Mouse (Mus musculus) CH12.LX (cell line): ENCODE measurements around the gene Fbln5. TPM values are rescaled to one million over a fixed set of nuclear protein-coding genes. Genes with fewer than 3 reads are reported as not detected.
A peak's percentile ranks its signal among the peaks of the same experiment; 100 is the strongest.

Experiments used
- DNase-seq: peaks from one replicate; pipeline ENCODE4 v3.0.0-alpha.2; 2013; ENCODE audit errors: extremely low read depth
- H3K27ac ChIP-seq: 2 replicates; pipeline ENCODE4 v1.5.1; 2012; ENCODE audit warnings: low read depth, mild to moderate bottlenecking, control low read depth, moderate library complexity; ENCODE audit not compliant: insufficient read depth
- H3K27me3 ChIP-seq: replicated peaks from 2 replicates; pipeline ENCODE3; 2012; ENCODE audit warnings: inconsistent platforms
- H3K36me3 ChIP-seq, 2 experiments: replicated peaks in 1 of 2; 2 replicates each; pipeline versions ENCODE3 to v1.6.1; 2012; ENCODE audit warnings: inconsistent platforms in 1 of 2, low read length in 1 of 2, mild to moderate bottlenecking in 1 of 2, mixed read lengths in 1 of 2, moderate library complexity in 1 of 2; ENCODE audit not compliant: control insufficient read depth in 1 of 2, insufficient read depth in 1 of 2
- H3K4me1 ChIP-seq, 2 experiments: 2 replicates each; pipeline ENCODE4 v1.6.1; 2012; ENCODE audit warnings: inconsistent platforms in 1 of 2, moderate library complexity in 1 of 2; ENCODE audit not compliant: insufficient read depth in 2 of 2, control insufficient read depth in 1 of 2
- H3K4me2 ChIP-seq: 2 replicates; pipeline ENCODE4 v1.6.1; 2012; ENCODE audit warnings: low read depth, mild to moderate bottlenecking, control low read depth; ENCODE audit not compliant: poor library complexity, insufficient read depth, severe bottlenecking
- H3K4me3 ChIP-seq, 3 experiments: fragments of 150-350 bp in 1 of 3; sonication (generic) in 1 of 3; replicated peaks in 1 of 3; 2 replicates each; pipeline versions ENCODE3 to v1.5.1; 2011 to 2012; ENCODE audit warnings: low read depth in 2 of 3, low read length in 2 of 3, mild to moderate bottlenecking in 2 of 3, moderate library complexity in 2 of 3, control low read depth in 1 of 3, improper control_type of control experiment in 1 of 3, inconsistent platforms in 1 of 3, mixed read lengths in 1 of 3; ENCODE audit not compliant: poor library complexity in 1 of 3
- H3K79me2 ChIP-seq: replicated peaks from 2 replicates; pipeline ENCODE4 v1.6.1; 2012; ENCODE audit warnings: mild to moderate bottlenecking, moderate library complexity; ENCODE audit not compliant: control insufficient read depth, poor library complexity, insufficient read depth, severe bottlenecking; ENCODE audit errors: extremely low read depth
- H3K9ac ChIP-seq: 2 replicates; pipeline ENCODE4 v1.6.1; 2012; ENCODE audit warnings: low read depth, mild to moderate bottlenecking, control low read depth, moderate library complexity; ENCODE audit not compliant: insufficient read depth
- H3K9me3 ChIP-seq: replicated peaks from 2 replicates; pipeline ENCODE3; 2012; ENCODE audit warnings: low read length, inconsistent platforms, mixed read lengths
- BHLHE40 ChIP-seq: IDR thresholded peaks from 2 replicates; pipeline ENCODE4 v1.6.1; 2011; ENCODE audit warnings: mild to moderate bottlenecking, low read depth, low read length, improper control_type of control experiment
- CTCF ChIP-seq, 2 experiments: IDR thresholded peaks in 1 of 2; conservative IDR thresholded peaks in 1 of 2; 2 replicates each; pipeline ENCODE4 v1.5.1; 2011 to 2012; ENCODE audit warnings: low read depth in 2 of 2, low read length in 2 of 2, improper control_type of control experiment in 1 of 2, inconsistent platforms in 1 of 2, mild to moderate bottlenecking in 1 of 2, moderate library complexity in 1 of 2
- ELF1 ChIP-seq: IDR thresholded peaks from 2 replicates; pipeline ENCODE4 v1.6.1; 2014; ENCODE audit warnings: low read depth, mild to moderate bottlenecking, inconsistent platforms, low read length, improper control_type of control experiment
- ETS1 ChIP-seq: conservative IDR thresholded peaks from 2 replicates; pipeline ENCODE4 v1.6.1; 2012; ENCODE audit warnings: low read depth, mild to moderate bottlenecking, inconsistent platforms, low read length, improper control_type of control experiment, moderate library complexity
- GABPA ChIP-seq: IDR thresholded peaks from 2 replicates; pipeline ENCODE4 v1.6.1; 2012; ENCODE audit warnings: low read depth, low read length, improper control_type of control experiment, inconsistent platforms; ENCODE audit not compliant: insufficient replicate concordance
- IRF4 ChIP-seq: IDR thresholded peaks from 2 replicates; pipeline ENCODE4 v1.6.1; 2014; ENCODE audit warnings: low read depth, mild to moderate bottlenecking, inconsistent platforms, low read length, improper control_type of control experiment
- JUN ChIP-seq: IDR thresholded peaks from 2 replicates; pipeline ENCODE4 v1.6.1; 2011; ENCODE audit warnings: low read depth, mild to moderate bottlenecking, low read length, improper control_type of control experiment, moderate library complexity; ENCODE audit not compliant: insufficient read depth
- MAX ChIP-seq: IDR thresholded peaks from 2 replicates; pipeline ENCODE4 v1.6.1; 2011; ENCODE audit warnings: low read length, improper control_type of control experiment
- MAZ ChIP-seq: IDR thresholded peaks from 2 replicates; pipeline ENCODE4 v1.6.1; 2012; ENCODE audit warnings: low read depth, mild to moderate bottlenecking, inconsistent platforms, low read length, improper control_type of control experiment, moderate library complexity
- MXI1 ChIP-seq: IDR thresholded peaks from 2 replicates; pipeline ENCODE4 v1.6.1; 2011; ENCODE audit warnings: mild to moderate bottlenecking, low read depth, low read length, improper control_type of control experiment
- MYC ChIP-seq: IDR thresholded peaks from 2 replicates; pipeline ENCODE4 v1.6.1; 2011; ENCODE audit warnings: low read depth, mild to moderate bottlenecking, improper control_type of control experiment, low read length
- NELFE ChIP-seq: IDR thresholded peaks from 2 replicates; pipeline ENCODE4 v1.6.1; 2011; ENCODE audit warnings: low read depth, low read length, improper control_type of control experiment
- NRF1 ChIP-seq: IDR thresholded peaks from 2 replicates; pipeline ENCODE4 v1.6.1; 2014; ENCODE audit warnings: low read depth, mild to moderate bottlenecking, inconsistent platforms, low read length, improper control_type of control experiment, moderate library complexity
- POLR2A ChIP-seq: IDR thresholded peaks from 2 replicates; pipeline ENCODE4 v1.6.1; 2011; ENCODE audit warnings: low read depth, mild to moderate bottlenecking, improper control_type of control experiment, low read length
- POLR2AphosphoS2 ChIP-seq: IDR thresholded peaks from 2 replicates; pipeline ENCODE4 v1.6.1; 2011; ENCODE audit warnings: low read depth, low read length, improper control_type of control experiment
- SIN3A ChIP-seq: IDR thresholded peaks from 2 replicates; pipeline ENCODE4 v1.6.1; 2012; ENCODE audit warnings: low read length, improper control_type of control experiment, inconsistent platforms
- SMC3 ChIP-seq: IDR thresholded peaks from 2 replicates; pipeline ENCODE4 v1.6.1; 2011; ENCODE audit warnings: low read depth, low read length, improper control_type of control experiment
- UBTF ChIP-seq: IDR thresholded peaks from 2 replicates; pipeline ENCODE4 v1.6.1; 2012; ENCODE audit warnings: low read depth, mild to moderate bottlenecking, inconsistent platforms, low read length, improper control_type of control experiment, moderate library complexity
- USF1 ChIP-seq: IDR thresholded peaks from 2 replicates; pipeline ENCODE4 v1.6.1; 2014; ENCODE audit warnings: low read depth, mild to moderate bottlenecking, inconsistent platforms, low read length, improper control_type of control experiment
- USF2 ChIP-seq: conservative IDR thresholded peaks from 2 replicates; pipeline ENCODE4 v1.6.1; 2011; ENCODE audit warnings: low read depth, low read length, improper control_type of control experiment
- ZC3H11A ChIP-seq: IDR thresholded peaks from 2 replicates; pipeline ENCODE4 v1.6.1; 2012; ENCODE audit warnings: low read depth, mild to moderate bottlenecking, inconsistent platforms, low read length, improper control_type of control experiment
- ZKSCAN1 ChIP-seq: IDR thresholded peaks from 2 replicates; pipeline ENCODE4 v1.6.1; 2012; ENCODE audit warnings: low read depth, inconsistent platforms, low read length, improper control_type of control experiment, borderline replicate concordance
- dilution Hi-C: fragments of 300-500 bp; cut with MboI; formaldehyde crosslinking; loops from 2 replicates; pipeline ENCODE4 v1.14.3; 2020; ENCODE audit warnings: low sequenced_read_pairs; ENCODE audit not compliant: extremely low pct_unique_long_range_greater_than_20kb, extremely low pct_ligation_motif_present
- in situ Hi-C: fragments of 300-500 bp; cut with MboI; formaldehyde crosslinking; loops from 3 replicates; pipeline ENCODE4 v1.14.3; 2019; ENCODE audit warnings: low sequenced_read_pairs, low pct_ligation_motif_present, low pct_unique_long_range_greater_than_20kb, mixed read lengths
- polyA plus RNA-seq: library from polyadenylated mRNA; unstranded; fragments of >175 nt; gene quantifications from 2 replicates; pipeline ENCODE4 v1.2.1, GENCODE M21; 2012; ENCODE audit warnings: low read depth; ENCODE audit not compliant: insufficient read length
- total RNA-seq, 2 experiments: library from RNA; depleted of rRNA; stranded (reverse); fragments of 300-350 nt in 1 of 2; fragments of >200 nt in 1 of 2; gene quantifications; 2 replicates each; pipeline ENCODE4 v1.2.3; 2012 to 2014

The Fbln5 gene
- total and polyA plus RNA-seq, 3 experiments: 0.04 to 3.2 (median 0.11) TPM

- Histone ChIP-seq H3K4me2 (no peak overlapping the region), H3K4me3 (no peak overlapping the region), H3K9me3 (no peaks in the 10 kb centered on the region), H3K9ac (no peak overlapping the region), H3K36me3 (no peaks in the 10 kb centered on the region), H3K27me3 (no peaks in the 10 kb centered on the region), H3K27ac (no peak overlapping the region), H3K79me2 (no peaks in the 10 kb centered on the region), H3K4me1 (peaks cover 0 to 5% of the 10 kb centered on the region in 2 experiments; a peak in 1 of 4 replicates)
- dilution Hi-C loops: no loop called here
- in situ Hi-C loops: loop anchor here (25.0 kb wide), 1 partner anchor 366 kb away; no protein-coding TSS in a partner anchor
- DNase-seq: no peak
- TF ChIP-seq GABPA (no peak), ETS1 (no peak), MAX (no peak), BHLHE40 (no peak), SMC3 (no peak), MXI1 (no peak)
Measured at GRCm38 (mm10) chr12:101821596-101821995, 2.7 kb upstream of the Fbln5 start.

DNA sequence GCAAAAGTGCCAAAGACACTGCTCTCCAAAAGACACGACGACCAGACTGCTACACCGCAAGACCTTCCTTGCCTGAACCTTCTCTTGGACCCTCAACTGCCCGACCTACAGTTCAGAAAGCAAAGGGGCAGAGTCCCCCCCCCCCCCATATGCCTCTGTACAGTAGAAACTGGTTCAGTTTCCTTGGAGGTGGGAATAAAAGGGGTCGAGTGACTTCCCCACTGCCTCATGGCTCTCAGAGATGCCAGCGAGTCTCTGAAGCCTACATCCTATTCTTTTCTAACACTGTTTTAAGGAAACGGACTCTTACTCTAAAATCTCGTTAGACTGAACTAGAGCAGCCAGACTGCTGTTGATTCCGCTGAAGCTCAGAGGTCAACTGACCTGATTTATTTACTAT is 715 bp upstream of the Fbln5 start:
- no peaks in the 10 kb centered on the region for H3K9me3 ChIP-seq
- no peaks in the 10 kb centered on the region for H3K27me3 ChIP-seq
- no peak overlapping the region for H3K27ac ChIP-seq
- peak overlapping the region in 2 of 3 experiments; percentile 46 to 60 for H3K4me3 ChIP-seq
- H3K4me2 ChIP-seq: peak overlapping the region; percentile 77
- H3K79me2 ChIP-seq: no peaks in the 10 kb centered on the region
- no peak for TF ChIP-seq POLR2AphosphoS2
- TF ChIP-seq CTCF (conservative IDR thresholded peaks at IDR 0.05 in 1 of 2, IDR thresholded peaks at IDR 0.05 in 1 of 2; ENCODE audit: low read depth in 2 of 2, low read length in 2 of 2): no peak
- no peak for TF ChIP-seq UBTF
- TF ChIP-seq ELF1: no peak
- TF ChIP-seq SMC3: no peak
- TF ChIP-seq MYC: no peak
- no peak for TF ChIP-seq USF1
- no peak for TF ChIP-seq SIN3A
- TF ChIP-seq NRF1: no peak
- no peak for TF ChIP-seq ZKSCAN1
- no peak for TF ChIP-seq BHLHE40
- no peak for TF ChIP-seq NELFE
- TF ChIP-seq POLR2A: no peak
- no peak for TF ChIP-seq MAZ
- no peak for TF ChIP-seq GABPA
- TF ChIP-seq USF2: no peak
- no peak for TF ChIP-seq ZC3H11A
- no peak for TF ChIP-seq JUN
- TF ChIP-seq MAX: no peak
- TF ChIP-seq IRF4: no peak
- dilution Hi-C loops (no loop called here), in situ Hi-C loops (loop anchor here (25.0 kb wide), 1 partner anchor 368 kb away; no protein-coding TSS in a partner anchor)
- no peak overlapping the region; the same call in 1 of the 2 replicates for H3K9ac ChIP-seq
- peaks cover 3 to 5% of the 10 kb centered on the region in 2 experiments; a peak in 2 of 4 replicates for H3K4me1 ChIP-seq
- DNase-seq: no peak
- no peaks in the 10 kb centered on the region for H3K36me3 ChIP-seq
